Mouse (Mus musculus) neural tube, embryonic 11.5 days (tissue): Measurements from ENCODE around the gene Tspan15. TPM values are rescaled to one million over a fixed set of nuclear protein-coding genes. Genes with fewer than 3 reads are reported as not detected.
A peak's percentile ranks its signal among the peaks of the same experiment; 100 is the strongest.

Experiments
- ATAC-seq: fragments of 200-750 bp; cut with Nextera tagmentation; 2 replicates; pipeline ENCODE4 v1.8.0; 2017; ENCODE audit warnings: moderate number of reproducible peaks, mild to moderate bottlenecking, moderate TSS enrichment, moderate library complexity; ENCODE audit not compliant: insufficient read depth, low FRiP score, low TSS enrichment
- DNase-seq: peaks from one replicate; pipeline ENCODE4 v3.0.0-alpha.2; 2015; ENCODE audit warnings: low spot score
- H3K27ac ChIP-seq: fragments of 300-500 bp; sonication (generic); 2 replicates; pipeline ENCODE4 v1.5.1; 2014; ENCODE audit warnings: low read depth, mild to moderate bottlenecking, low read length
- H3K27me3 ChIP-seq: fragments of 300-500 bp; sonication (generic); 2 replicates; pipeline ENCODE4 v1.6.1; 2014; ENCODE audit warnings: mild to moderate bottlenecking, low read length, mixed read lengths; ENCODE audit not compliant: control insufficient read depth, insufficient read depth
- H3K36me3 ChIP-seq: fragments of 300-500 bp; sonication (generic); 2 replicates; pipeline ENCODE4 v1.6.1; 2014; ENCODE audit warnings: mild to moderate bottlenecking, low read length, moderate library complexity, mixed read lengths; ENCODE audit not compliant: control insufficient read depth, insufficient read depth
- H3K4me1 ChIP-seq: fragments of 300-500 bp; sonication (generic); 2 replicates; pipeline ENCODE4 v1.6.1; 2014; ENCODE audit warnings: low read length, mixed read lengths; ENCODE audit not compliant: control insufficient read depth, insufficient read depth
- H3K4me2 ChIP-seq: fragments of 300-500 bp; sonication (generic); 2 replicates; pipeline ENCODE4 v1.6.1; 2014; ENCODE audit warnings: low read depth, mild to moderate bottlenecking, moderate library complexity
- H3K4me3 ChIP-seq: fragments of 300-500 bp; sonication (generic); 2 replicates; pipeline ENCODE4 v1.5.1; 2014; ENCODE audit warnings: low read depth, low read length
- H3K9ac ChIP-seq: fragments of 300-500 bp; sonication (generic); 2 replicates; pipeline ENCODE4 v1.6.1; 2014; ENCODE audit warnings: mild to moderate bottlenecking, low read length
- H3K9me3 ChIP-seq: fragments of 300-500 bp; sonication (generic); 2 replicates; pipeline ENCODE4 v1.6.1; 2016; ENCODE audit warnings: low read length; ENCODE audit not compliant: control insufficient read depth
- WGBS: fragments of 180-500 bp; shearing (Covaris S2); extraction: QIAGEN DNeasy Blood & Tissue Kit; methylation state at CpG from one replicate; pipeline ENCODE4 v1.1.7; 2014; 5-methylcytosine and 5-hydroxymethylcytosine counted together
- polyA plus RNA-seq: library from polyadenylated mRNA; unstranded; fragments of >200 nt; fragmentation: Nextera tagmentation; extraction: Ambion mirVana; gene quantifications from 2 replicates; pipeline ENCODE4 v1.2.1, GENCODE M21; 2014

Tspan15 gene
- 8.6 and 8.9 TPM in 2 replicates for polyA plus RNA-seq

DNA sequence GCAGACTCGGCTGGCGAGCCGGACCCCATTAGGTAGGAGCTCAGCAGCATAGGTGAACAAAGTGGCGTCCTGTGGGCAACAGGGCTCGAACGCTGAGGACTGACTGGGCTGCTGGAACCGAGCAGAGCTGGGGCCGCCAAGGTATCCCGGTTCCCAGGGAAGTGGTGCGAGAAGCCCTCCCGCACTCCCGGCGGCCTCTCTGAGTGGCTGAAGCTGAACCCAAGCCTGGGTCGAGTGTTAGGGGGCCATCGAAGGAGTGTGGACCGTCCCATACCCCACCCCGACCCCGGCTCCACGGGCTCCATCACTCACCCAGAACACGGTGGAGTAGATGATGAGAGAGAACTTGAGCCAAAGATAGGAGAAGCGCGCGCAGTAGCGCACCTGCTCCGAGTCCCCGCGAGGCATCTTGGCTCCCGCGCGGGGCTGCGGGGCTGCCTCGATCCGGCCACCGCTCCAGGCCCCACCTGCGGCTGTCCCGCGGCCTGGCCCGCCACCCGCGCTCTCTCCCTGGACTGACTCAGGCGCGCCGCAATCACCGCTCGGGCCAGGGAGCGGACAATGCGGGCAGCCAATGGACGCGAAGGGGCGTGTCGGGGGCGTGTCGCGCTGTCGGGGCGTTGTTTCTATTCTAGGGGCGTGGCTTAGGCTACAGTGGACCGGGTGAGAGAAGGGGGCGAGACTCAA, at the start of gene Tspan15:
Gene Tspan15, minus strand, starts transcription at position 544 of the 687 bp plus-strand sequence.
- under 1% methylated on average over 53 of the region's 59 CpGs for WGBS

DNA sequence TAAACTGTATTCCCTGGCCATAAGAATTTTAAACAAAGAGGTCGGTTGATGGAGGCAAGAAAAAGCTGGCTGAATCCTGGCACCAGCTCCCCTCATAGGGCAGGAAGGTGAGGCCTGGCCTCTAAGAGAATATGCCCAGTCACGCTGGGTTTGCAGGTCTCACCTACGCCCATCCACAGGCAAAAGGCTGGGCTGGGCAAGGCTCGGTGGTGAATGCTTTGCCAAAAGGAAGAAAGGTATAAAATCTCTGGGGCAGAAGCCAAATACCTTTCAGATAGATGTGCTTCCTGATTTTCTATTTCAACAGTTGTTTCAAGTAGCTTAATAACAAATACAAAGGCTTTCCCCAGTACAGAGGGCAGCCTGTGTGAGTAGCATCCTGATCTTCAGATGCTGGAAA, 48.6 kb upstream of the Tspan15 start:
- Histone ChIP-seq H3K27ac (no peak overlapping the region), H3K4me3 (no peak overlapping the region), H3K9me3 (no peaks in the 10 kb centered on the region), H3K27me3 (no peaks in the 10 kb centered on the region), H3K4me2 (no peak overlapping the region), H3K4me1 (no peaks in the 10 kb centered on the region), H3K9ac (no peak overlapping the region), H3K36me3 (peaks cover 8% of the 10 kb centered on the region)
- DNase-seq (no peak), ATAC-seq (no peak)
- WGBS, result 92% methylated on average over 4 of the region's 4 CpGs

More for the DNA sequence above, at the start of gene Tspan15:
- Histone ChIP-seq H3K27ac (no peak within 1 kb of the TSS), H3K4me2 (peak within 1 kb of the TSS; percentile 94), H3K36me3 (no peaks in the 10 kb centered on the region), H3K4me3 (peak within 1 kb of the TSS; percentile 60), H3K27me3 (0 out of 2 replicates have a peak, but pooled peaks cover 4% of the 10 kb centered on the region), H3K4me1 (0 out of 2 replicates have a peak, but pooled peaks cover 3% of the 10 kb centered on the region), H3K9ac (peak within 1 kb of the TSS; percentile 62), H3K9me3 (no peaks in the 10 kb centered on the region)
- DNase-seq (peak; percentile 95), ATAC-seq (peak; percentile 96)

DNA sequence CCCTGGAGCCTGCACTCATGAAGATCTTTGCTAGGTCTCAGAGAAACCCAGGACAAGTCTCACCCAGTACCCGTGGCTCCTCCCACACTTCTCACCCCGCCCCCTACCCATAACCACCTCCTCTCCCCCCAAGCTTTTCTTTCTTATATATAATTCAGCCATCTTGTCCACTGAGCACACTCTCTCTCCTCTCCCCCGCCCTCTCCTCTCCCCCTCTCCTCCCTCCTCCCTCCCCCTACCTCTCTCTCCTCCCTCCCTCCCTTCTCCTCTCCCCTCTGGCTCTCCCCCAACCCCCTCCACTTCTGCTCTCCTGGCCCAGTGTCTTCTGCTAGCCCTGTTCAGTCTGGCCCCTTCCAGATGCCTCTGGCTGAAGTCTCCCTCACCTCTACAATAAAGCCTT, 48.0 kb upstream of the Tspan15 start:
- WGBS, result 80% methylated on average over 3 of the region's 3 CpGs
- Histone ChIP-seq H3K27ac (no peak overlapping the region), H3K9me3 (no peaks in the 10 kb centered on the region), H3K4me2 (no peak overlapping the region), H3K4me1 (no peaks in the 10 kb centered on the region), H3K4me3 (no peak overlapping the region), H3K9ac (no peak overlapping the region), H3K36me3 (peaks cover 8% of the 10 kb centered on the region), H3K27me3 (no peaks in the 10 kb centered on the region)
- DNase-seq, result no peak
- ATAC-seq, result no peak

DNA sequence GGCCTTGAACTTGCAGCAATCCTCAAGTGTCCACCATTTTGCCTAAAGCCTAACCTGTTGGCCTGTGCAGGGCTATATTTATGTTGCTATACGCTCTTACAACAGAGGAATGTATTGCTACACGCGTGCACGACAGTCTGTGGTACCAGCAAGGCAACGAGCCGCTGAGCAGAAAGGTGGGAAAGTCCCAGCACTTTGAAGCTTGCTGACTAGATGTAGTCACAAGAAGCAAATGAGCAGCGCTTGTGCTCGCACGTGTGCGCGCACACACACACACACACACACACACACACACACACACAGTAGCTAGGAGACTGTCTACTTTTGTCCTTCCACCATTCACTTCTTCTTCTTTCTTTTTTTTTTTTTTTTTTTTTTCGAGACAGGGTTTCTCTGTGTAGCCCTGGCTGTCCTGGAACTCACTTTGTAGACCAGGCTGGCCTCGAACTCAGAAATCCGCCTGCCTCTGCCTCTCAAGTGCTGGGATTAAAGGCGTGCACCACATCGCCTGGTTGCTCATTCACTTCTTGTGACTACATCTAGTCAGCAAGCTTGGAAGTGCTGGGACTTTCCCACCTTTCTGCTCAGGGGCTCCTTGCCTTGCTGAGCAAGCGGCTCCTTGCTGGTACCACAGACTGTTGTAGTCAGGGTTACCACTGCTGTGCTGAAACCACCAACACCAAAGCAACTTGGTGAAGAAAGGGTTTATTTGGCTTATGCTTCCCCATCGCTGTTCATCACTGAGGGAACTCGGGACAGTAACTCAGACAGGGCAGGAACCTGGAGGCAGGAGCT, 46.6 kb upstream of the Tspan15 start:
- Histone ChIP-seq H3K27ac (no peak overlapping the region), H3K4me2 (no peak overlapping the region), H3K9me3 (no peaks in the 10 kb centered on the region), H3K4me1 (no peaks in the 10 kb centered on the region), H3K4me3 (no peak overlapping the region), H3K27me3 (no peaks in the 10 kb centered on the region), H3K36me3 (peaks cover 5% of the 10 kb centered on the region), H3K9ac (no peak overlapping the region)
- 97% methylated on average over 17 of the region's 19 CpGs for WGBS
- ATAC-seq, result no peak
- DNase-seq, result no peak

DNA sequence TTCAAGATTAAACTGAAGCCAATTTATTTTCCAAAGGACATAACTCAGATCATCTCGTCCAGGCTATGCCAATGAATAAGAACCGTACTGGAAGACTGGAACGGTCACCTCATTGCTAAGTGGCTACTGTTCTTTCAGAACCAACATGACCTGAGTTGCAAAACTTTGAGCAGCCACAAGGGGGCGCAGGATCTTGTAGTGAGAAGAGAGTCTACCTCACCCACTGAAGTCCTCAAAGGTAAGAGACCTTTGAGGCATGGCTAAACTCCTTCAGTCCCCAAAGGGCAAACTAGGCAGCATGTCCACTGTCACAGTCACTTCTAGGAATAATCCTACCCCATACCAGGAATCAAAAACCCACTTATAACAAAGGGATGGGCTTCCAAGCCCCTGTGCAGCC, 44.2 kb upstream of the Tspan15 start:
- Histone ChIP-seq H3K27me3 (no peaks in the 10 kb centered on the region), H3K4me3 (no peak overlapping the region), H3K36me3 (no peaks in the 10 kb centered on the region; the same call in 1 of the 2 replicates), H3K4me2 (no peak overlapping the region), H3K9ac (no peak overlapping the region), H3K4me1 (no peaks in the 10 kb centered on the region), H3K9me3 (no peaks in the 10 kb centered on the region), H3K27ac (no peak overlapping the region)
- WGBS, result 35% methylated on average over 4 of the region's 4 CpGs
- ATAC-seq (no peak), DNase-seq (peak; percentile 81)

DNA sequence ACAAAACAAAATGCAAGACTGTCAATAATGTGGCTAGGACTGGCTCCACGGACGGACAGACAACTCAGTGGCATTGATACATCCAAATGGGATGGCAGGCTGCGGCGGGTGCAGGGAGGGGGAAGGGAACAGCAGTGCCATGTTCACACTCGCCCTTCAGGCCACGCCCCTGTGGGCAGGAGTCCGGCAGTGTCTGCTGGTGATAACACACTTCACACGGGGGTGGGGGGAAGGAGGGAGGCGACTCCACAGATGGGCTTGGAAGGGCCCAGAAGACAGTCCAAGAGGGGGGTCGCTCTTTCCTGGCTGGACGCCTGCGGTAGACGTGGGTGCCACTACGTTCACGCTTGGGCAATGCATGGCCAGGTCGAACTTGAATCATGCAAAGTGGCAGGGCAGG, 38.2 kb upstream of the Tspan15 start:
- DNase-seq (no peak), ATAC-seq (no peak)
- Histone ChIP-seq H3K27ac (no peak overlapping the region), H3K36me3 (no peaks in the 10 kb centered on the region; the same call in 1 of the 2 replicates), H3K4me2 (no peak overlapping the region), H3K27me3 (no peaks in the 10 kb centered on the region), H3K9me3 (no peaks in the 10 kb centered on the region), H3K4me1 (no peaks in the 10 kb centered on the region), H3K9ac (no peak overlapping the region), H3K4me3 (no peak overlapping the region)
- WGBS, result 77% methylated on average over 16 of the region's 16 CpGs

DNA sequence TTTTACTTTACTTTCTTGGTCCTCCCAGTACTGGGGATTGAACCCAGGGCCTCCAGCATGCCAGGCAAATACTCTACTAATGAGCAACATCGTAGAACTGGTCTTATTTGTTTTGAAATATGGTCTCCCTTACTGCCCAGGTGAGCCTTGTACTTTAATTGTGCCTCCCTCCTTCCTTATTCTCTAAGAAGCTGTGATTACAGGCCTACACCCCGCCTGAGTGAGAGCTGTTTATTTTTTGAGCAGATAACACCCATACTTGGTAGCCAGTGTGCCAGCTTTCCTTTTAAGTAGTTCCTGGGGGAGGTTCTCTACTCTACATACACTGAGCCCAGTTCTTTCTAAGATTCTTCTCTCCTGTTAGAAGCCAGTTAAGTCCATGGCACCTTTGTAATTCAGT, 33.2 kb upstream of the Tspan15 start:
- Histone ChIP-seq H3K27me3 (no peaks in the 10 kb centered on the region), H3K9ac (no peak overlapping the region), H3K4me3 (no peak overlapping the region), H3K4me1 (no peaks in the 10 kb centered on the region), H3K36me3 (no peaks in the 10 kb centered on the region), H3K27ac (no peak overlapping the region), H3K4me2 (no peak overlapping the region), H3K9me3 (no peaks in the 10 kb centered on the region)
- DNase-seq (no peak), ATAC-seq (no peak)
- WGBS, result 74% methylated on average over 2 of the region's 2 CpGs

DNA sequence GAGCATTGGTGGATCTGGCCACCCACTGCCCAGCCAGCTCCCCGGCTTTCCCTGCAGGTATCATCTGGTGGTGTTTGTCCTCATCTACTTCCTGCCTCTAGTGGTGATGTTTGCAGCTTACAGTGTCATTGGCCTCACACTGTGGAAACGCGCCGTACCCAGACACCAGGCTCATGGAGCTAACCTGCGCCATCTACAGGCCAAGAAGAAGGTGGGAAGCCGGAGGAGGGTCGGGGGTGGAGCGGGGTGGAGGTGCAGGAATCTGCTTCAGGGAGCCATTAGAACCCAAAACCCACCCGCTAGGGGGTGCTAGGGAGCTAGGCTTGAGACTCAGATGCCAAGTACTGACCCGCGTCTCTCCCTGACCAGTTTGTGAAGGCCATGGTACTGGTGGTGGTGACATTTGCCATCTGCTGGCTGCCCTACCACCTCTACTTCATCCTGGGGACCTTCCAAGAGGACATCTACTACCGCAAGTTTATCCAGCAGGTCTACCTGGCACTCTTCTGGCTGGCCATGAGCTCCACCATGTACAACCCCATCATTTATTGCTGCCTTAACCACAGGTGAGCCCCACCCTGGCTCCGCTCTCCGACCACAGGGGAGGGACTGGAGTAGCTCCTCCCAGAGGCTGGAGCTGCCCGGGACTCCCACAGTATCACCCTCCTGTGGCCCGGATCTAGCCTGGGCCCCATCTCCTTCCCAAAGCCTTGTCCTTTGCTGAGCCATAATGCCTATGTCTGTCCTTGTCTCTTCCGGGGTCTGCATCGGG, 30.2 kb upstream of the Tspan15 start:
- Histone ChIP-seq H3K4me2 (no peak overlapping the region), H3K27me3 (no peaks in the 10 kb centered on the region), H3K9ac (no peak overlapping the region), H3K9me3 (no peaks in the 10 kb centered on the region), H3K36me3 (no peaks in the 10 kb centered on the region), H3K4me3 (no peak overlapping the region), H3K27ac (no peak overlapping the region), H3K4me1 (no peaks in the 10 kb centered on the region)
- ATAC-seq (peak; percentile 60), DNase-seq (peak; percentile 88)
- 17% methylated on average over 18 of the region's 18 CpGs for WGBS
